Mouse (Mus musculus) left cerebral cortex, adult 2 months (tissue): ENCODE results near the gene Plcd1. TPM values are rescaled to one million over a fixed set of nuclear protein-coding genes. Genes with fewer than 3 reads are reported as not detected.

Experiments used
- DNase-seq, 2 experiments: peaks; one replicate each; pipeline ENCODE4 v3.0.0; 2021 to 2022; ENCODE audit warnings: low spot score in 2 of 2, mixed read lengths in 1 of 2; ENCODE audit errors: extremely low spot score in 1 of 2
- H3K27ac ChIP-seq: fragments of 200-600 bp; 2 replicates; pipeline ENCODE4 v1.8.1; 2022
- H3K4me3 ChIP-seq: fragments of 200-600 bp; 2 replicates; pipeline ENCODE4 v1.8.1; 2022
- CTCF ChIP-seq: fragments of 200-600 bp; IDR thresholded peaks from 2 replicates; pipeline ENCODE4 v1.8.1; 2022; ENCODE audit warnings: antibody characterized with exemption, mild to moderate bottlenecking, moderate library complexity
- intact Hi-C: fragments of 180-260 bp; cut with DNase I; formaldehyde crosslinking; loops from one replicate; pipeline ENCODE4 v1.15.1; 2025
- total RNA-seq, 2 experiments: library from RNA; stranded (reverse); gene quantifications; 2 replicates each; pipeline ENCODE4 v1.2.3; 2021

Plcd1 gene
- total RNA-seq, 2 experiments from 2014 or later, result 15.2 to 16.2 TPM

DNA sequence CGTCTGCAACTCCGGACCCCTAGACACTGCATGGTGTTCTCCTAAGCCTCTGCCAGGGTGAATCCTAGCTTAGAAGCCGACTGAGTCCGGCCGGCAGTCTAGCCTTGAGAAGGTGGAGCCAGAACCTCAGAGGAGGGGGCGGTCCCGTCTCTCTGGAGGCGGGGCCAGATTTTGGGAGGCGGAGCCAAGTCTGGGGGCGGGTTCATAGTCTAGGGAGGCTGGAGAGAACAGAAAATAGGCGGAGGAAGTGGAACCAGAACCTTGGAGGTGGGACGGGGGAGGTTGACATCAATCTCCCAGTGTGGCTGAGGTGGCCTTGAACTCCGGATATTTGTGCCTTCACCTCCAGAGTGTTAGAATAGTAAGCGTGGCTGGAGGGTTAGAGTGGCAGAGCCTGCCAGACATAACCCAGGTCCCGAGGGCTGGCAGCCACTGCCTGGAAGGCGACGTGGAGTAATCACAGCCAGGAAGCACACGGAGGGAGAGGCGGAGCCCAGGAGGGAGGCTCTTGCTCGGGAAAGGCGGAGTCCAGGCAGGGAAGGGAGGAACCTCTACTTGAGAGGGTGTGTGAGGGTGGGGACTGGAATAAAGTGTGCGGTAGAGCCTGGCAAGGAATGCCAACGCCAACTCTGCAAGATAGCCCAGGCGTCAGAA, 5.0 kb downstream of the Plcd1 start:
- intact Hi-C loops, result no loop called here
- TF ChIP-seq CTCF, result no peak
- peak; percentile 67 to 71 for DNase-seq
- H3K27ac ChIP-seq, result 0 out of 2 replicates have a peak overlapping the region, but pooled peaks have one; percentile 53
- H3K4me3 ChIP-seq, result peak overlapping the region; percentile 39

DNA sequence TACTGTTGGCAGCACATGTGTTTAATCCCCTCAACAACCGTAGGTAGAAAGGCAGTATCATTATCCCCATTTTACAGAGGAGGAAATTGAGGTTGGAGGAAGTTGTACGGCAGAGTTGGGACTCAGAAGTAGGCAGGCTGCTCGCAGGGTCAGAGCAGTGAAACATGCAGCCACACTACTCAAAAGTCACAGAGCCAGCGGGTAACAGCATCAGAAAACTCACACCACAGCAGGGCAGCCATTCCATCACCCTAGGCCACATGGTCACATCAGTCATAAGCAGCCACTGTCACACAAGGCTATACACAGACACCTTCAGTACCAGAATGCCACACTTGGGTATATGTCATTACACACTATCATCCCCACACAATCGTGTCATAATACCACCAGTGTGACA, 6.0 kb downstream of the Plcd1 start:
- no peak overlapping the region for H3K27ac ChIP-seq
- no peak overlapping the region for H3K4me3 ChIP-seq
- TF ChIP-seq CTCF, result no peak
- no peak for DNase-seq
- intact Hi-C loops, result no loop called here

DNA sequence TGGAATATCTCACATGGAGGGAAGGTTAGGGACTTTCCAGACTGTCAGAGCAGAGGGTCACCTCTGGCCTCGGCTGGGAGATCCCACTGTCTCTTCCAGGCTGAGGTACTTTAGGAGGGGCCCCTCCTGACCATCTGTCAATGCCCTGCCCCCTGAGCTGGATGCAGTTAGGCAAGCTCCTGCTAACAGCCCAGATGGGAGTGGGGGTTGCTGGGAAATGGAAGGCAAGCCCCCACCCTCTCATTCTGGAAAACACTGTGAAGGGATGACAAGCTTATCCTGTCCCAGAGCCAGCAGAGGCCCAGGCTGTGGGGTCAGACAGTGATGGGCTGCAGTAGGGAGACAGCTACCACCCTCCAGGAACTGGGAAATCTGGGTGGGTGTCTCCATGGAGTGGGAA, 6.9 kb downstream of the Plcd1 start:
- DNase-seq, result no peak
- no peak overlapping the region for H3K4me3 ChIP-seq
- intact Hi-C loops, result no loop called here
- no peak overlapping the region for H3K27ac ChIP-seq
- no peak for TF ChIP-seq CTCF

DNA sequence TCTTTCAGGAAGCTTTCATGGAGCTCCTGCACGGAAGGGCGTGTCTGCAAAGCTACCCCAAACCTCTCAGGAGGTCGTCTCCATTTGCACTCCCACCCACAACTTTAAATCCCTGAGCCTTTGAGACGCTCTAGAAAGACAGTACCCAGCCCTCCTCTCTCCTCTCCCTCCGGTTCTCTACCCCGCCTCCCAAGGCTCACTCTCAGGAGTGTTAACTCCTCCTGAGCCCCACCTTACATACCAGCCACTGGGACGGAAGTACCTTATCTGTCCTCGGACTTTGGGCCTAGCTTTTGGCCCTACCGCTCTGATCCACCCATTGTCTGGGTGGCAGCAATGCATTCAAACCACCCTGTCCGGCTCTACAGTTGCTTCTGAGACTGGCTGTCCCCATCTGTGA, 9.3 kb downstream of the Plcd1 start:
- intact Hi-C loops, result no loop called here
- DNase-seq, result no peak
- Histone ChIP-seq H3K4me3 (no peak overlapping the region), H3K27ac (no peak overlapping the region)
- no peak for TF ChIP-seq CTCF

DNA sequence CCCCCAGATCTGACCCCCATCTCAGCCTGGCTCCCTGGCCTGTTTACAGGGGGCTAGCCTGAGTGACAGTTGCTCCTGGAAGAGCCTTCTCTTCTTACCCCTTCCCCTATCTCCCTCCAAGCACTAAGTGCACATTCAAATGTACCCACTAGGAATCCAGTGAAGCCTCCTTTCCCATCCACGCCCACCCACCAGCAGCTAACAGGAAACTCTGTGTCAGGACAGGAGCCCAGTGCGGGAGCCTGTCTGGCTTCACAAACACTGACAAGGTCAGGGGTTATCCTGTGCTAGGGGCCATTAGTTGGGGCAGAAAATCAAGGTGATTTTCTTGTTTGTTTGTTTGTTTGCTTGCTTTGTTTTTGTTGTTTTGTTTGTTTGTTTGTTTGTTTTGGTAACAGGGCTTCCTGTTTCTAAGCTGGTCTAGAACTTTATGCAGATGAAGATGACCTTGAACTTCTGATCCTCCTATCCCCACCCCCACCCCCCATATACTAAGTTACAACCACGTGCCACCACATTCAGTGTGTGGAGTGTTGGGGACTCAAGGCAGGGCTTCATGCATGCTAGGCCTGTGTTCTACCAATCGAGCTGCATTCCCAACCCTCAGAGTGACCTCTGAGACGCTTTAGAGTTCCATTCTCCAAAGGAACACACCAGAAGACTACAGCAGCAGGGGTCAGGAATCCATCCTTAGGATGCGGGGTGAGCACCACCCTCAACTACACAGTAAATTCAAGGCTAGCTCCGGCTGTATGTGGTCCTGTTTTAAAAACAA, 10.5 kb downstream of the Plcd1 start:
- no peak for DNase-seq
- TF ChIP-seq CTCF, result no peak
- no peak overlapping the region for H3K27ac ChIP-seq

DNA sequence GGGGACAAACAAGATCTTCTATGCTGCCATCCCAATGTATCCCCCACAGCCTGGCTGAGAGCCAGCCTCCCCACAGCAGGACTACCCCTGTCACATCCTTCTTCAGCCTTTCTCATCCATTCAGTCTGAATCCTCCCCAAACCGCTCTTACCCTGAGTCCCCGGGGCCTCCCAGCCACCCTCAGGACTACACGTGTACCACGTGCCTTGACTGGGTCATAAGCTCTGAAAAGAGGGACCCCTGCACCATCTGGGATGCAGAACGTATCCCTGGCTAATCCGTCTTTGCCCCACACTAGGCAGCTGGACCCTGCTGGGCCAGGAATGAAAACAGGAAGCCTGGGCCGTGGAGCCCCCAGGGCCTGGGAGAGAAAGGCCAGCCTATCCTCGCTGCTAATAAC, 11.3 kb downstream of the Plcd1 start:
- no peak for TF ChIP-seq CTCF
- intact Hi-C loops, result no loop called here
- H3K4me3 ChIP-seq, result no peak overlapping the region
- DNase-seq, result no peak
- H3K27ac ChIP-seq, result no peak overlapping the region

More for the DNA sequence above, 10.5 kb downstream of the Plcd1 start:
- intact Hi-C loops, result no loop called here
- no peak overlapping the region for H3K4me3 ChIP-seq

DNA sequence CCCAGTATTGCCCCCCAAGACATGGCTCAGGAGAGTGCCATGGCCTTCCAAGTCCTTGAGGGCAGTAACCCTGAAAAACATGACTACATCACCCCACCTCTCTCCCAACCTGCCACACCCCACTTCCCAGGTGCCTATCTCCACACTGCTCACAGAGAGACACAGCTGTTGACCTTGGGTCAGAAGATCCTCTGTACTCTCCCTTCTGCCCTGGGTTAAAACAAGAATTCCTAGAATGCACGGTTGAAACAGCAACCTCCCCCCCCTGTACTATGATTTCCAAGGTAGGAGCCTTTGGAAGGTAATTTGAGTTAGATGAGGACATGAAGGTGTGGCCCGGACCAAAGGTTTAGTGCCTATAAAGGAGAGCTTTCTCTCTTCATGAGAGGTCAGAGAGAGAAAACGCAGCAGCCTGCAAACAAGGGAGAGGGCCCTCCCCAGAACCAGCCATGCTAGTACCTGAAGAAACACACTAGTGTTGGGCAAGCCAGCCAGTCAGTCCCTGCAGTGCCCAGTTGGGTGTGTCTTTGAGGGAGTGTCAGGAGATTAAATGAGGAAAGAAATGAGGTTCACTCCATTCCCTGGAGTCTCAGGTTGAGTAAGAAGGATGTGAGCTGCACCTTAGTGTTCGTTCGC, 13.1 kb downstream of the Plcd1 start:
- H3K27ac ChIP-seq, result no peak overlapping the region
- no peak for TF ChIP-seq CTCF
- H3K4me3 ChIP-seq, result no peak overlapping the region
- no peak for DNase-seq
- intact Hi-C loops, result no loop called here

DNA sequence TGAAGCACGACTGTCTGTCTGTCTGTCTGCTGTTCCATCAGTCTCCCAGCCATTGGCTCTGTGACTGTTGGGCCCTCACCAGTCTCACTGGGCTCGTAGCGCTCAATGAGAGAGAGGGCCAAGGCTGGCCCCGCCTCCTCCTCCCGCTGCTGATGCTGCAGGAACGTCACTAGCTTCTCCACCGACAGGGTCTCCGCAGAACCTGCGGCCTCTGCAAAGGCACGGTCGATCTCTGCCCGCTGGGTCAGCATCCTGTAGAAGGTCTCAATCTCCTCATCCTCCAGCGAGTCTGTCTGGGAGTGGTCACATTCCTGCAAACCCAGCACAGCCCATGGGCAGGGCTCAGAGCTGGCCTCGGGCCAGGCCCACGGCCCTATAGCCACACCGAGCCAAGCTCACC, 17.6 kb downstream of the Plcd1 start:
- intact Hi-C loops, result no loop called here
- Histone ChIP-seq H3K27ac (no peak overlapping the region), H3K4me3 (no peak overlapping the region)
- no peak for TF ChIP-seq CTCF
- DNase-seq, result no peak

DNA sequence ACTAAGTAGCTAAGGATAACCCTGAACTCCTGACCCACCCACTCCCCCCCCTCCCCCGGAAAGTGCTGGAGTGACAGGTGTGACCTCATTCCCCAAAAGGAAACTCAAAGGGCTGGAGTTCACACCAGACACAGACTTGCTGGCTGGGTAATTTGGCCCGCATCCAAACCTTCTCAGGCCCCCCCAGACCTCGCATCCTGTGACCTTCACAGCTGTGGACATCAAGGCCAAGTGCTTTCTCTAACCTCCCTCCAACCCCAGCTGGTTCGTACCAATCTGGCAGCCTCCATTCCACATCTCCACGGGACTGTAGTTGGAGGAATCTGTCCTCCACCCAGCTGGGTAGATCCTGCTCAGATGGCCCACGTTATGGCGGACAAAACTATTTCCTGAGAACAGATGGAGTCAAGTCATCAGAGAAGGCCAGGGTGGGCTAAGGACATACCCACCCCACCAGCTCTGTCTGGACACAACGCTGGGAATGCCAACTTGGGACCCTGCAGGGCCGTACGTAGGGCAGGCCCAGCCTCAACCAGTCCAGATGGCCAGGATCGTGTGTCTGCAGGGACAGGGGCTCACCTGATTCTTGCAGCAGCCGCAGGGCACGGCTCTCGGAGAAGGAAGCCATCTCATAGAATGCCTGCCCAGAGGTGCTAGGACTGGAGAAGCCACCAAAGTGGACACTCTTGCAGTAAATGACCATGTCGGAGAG, 20.0 kb downstream of the Plcd1 start:
- intact Hi-C loops, result no loop called here
- no peak for DNase-seq
- no peak overlapping the region for H3K4me3 ChIP-seq
- no peak overlapping the region for H3K27ac ChIP-seq
- TF ChIP-seq CTCF, result no peak

DNA sequence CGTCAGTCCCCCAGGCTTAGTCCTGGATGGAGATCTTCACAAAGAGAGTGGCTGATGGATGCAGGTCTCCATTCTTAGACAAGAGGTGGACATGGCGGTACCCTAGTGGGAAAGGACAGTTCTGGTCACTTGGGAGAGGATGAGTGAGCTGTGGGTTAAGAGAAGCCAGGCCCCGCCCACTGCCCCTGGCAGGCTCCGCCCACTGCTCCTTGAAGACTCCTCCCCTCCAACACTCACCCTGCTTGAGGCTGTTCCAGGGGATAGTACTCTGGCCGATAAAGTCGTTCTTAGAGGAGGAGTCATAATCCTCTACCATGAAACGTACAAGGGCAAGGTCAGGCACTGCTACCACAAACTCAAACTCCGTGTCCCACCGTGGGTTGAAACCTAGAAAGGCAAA, 21.5 kb downstream of the Plcd1 start:
- intact Hi-C loops, result no loop called here

DNA sequence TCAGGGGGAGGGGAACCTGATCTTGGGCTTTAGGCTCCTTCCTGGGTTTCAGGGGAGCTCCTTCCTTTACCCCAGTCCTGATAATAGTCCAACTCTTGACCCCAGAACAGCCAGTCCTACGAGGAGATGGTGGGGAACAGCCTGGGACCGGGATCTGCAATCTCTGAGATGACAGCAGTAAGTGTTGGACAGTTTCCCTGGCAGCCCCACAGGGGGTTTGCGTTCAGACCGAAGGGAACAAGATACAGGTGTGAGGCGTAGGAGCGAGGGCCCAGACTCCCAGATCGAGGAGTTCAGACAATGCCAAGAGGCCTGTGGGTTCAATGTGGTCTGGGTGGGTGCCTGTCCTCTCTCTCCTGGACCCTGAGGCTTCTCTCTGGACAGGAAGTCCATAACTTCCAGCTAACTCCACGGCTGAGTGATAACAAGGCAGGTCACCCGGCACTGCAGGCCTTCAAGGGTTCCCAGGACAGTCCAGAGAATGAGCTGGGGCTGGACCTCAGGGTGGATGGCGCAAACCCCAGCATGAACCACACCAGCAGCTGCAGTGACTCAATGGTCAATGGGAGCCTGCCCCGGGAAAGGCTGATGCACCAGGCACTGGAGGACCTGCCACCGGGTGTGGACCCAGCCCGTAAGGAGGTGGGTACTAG, 23.0 kb downstream of the Plcd1 start:
- DNase-seq, result no peak
- intact Hi-C loops, result no loop called here
- no peak for TF ChIP-seq CTCF
- Histone ChIP-seq H3K27ac (no peak overlapping the region), H3K4me3 (no peak overlapping the region)

More for the DNA sequence above, 21.5 kb downstream of the Plcd1 start:
- Histone ChIP-seq H3K4me3 (no peak overlapping the region), H3K27ac (no peak overlapping the region)
- no peak for TF ChIP-seq CTCF
- DNase-seq, result no peak
